Comparison of ENCODE assay signal across 8 mouse cellular contexts in the genomic region with DNA sequence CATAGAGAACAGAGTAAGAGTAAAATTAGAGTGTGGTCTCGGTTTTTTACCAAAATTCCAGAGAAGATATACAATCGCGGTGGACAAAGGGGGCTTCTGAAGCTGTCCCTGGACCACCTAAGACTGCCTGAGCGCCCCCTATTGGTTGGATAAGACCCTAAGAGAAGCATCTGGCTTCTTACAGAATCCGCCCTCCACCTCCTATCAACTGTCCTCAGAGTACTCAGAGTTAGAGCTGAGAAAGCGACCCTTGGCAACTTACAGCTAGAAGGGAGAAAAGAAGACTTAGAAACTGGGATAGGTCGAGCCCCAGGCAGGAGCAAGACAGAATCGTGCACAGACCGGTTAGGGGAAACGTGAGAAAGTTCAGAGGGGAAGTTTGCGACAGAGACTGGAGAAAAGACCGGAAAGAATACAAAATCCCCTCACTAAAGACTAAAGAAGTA. TPM values are rescaled to one million over a fixed set of nuclear protein-coding genes. Genes with fewer than 3 reads are reported as not detected.
DNase-seq lines count a peak whose midpoint lies in the region; ATAC-seq and TF ChIP-seq lines count a peak whose summit lies in the region.

No protein-coding gene starts in this region.

- no peak for TF ChIP-seq POLR2A in spleen, adult 2 months (IDR thresholded peaks at IDR 0.05; ENCODE audit: low read depth, low read length)

- TF ChIP-seq CTCF in spleen, adult 2 months (IDR thresholded peaks at IDR 0.05; ENCODE audit: extremely low read depth, insufficient read depth, insufficient read length, insufficient replicate concordance), result peak; percentile 42; the same call in 1 of the 2 replicates

- ATAC-seq in embryonic facial prominence, embryonic 13.5 days (ENCODE audit: insufficient number of reproducible peaks, insufficient read depth, low FRiP score, low TSS enrichment, low read depth), result no peak
- peak; percentile 52 for ATAC-seq in inflammation-experienced regulatory T-cells, adult 6 months

- peak overlapping the region; percentile 99 for H3K4me2 ChIP-seq in embryonic facial prominence, embryonic 13.5 days

- no peaks in the 10 kb centered on the region for H3K27me3 ChIP-seq in spleen, adult 2 months (ENCODE audit: control insufficient read depth, insufficient read depth, low read length)
- H3K27me3 ChIP-seq in embryonic facial prominence, embryonic 13.5 days, result peaks cover 31% of the 10 kb centered on the region

- peak overlapping the region; percentile 87 for H3K27ac ChIP-seq in spleen, adult 2 months (ENCODE audit: insufficient read depth, low read length)
- no peak overlapping the region for H3K27ac ChIP-seq in embryonic facial prominence, embryonic 13.5 days
- peak overlapping the region; percentile 91 for H3K27ac ChIP-seq in macrophage

- H3K9me3 ChIP-seq in embryonic facial prominence, embryonic 13.5 days, result no peaks in the 10 kb centered on the region

- peak overlapping the region; percentile 66 for H3K9ac ChIP-seq in embryonic facial prominence, embryonic 13.5 days

- H3K4me1 ChIP-seq in spleen, adult 2 months (ENCODE audit: control insufficient read depth, insufficient read depth, insufficient read length), result peaks cover 28% of the 10 kb centered on the region
- peaks cover 16% of the 10 kb centered on the region; the same call in 1 of the 2 replicates for H3K4me1 ChIP-seq in embryonic facial prominence, embryonic 13.5 days

- DNase-seq in spleen, adult 2 months (ENCODE audit: low read depth in 1 of 2, low spot score in 2 of 2), result peak in 1 of 2 experiments; percentile 63
- DNase-seq in spleen, adult 12 weeks (ENCODE audit: low spot score), result no peak
- peak; percentile 66 for DNase-seq in thymus, postnatal 0 days (ENCODE audit: low spot score)
- DNase-seq in layer of hippocampus, adult 9-11 months, result no peak
- DNase-seq in left cerebral cortex, adult 11 months (ENCODE audit: low spot score), result no peak

- H3K36me3 ChIP-seq in spleen, adult 2 months (ENCODE audit: control insufficient read depth, insufficient read depth, low read length), result no peaks in the 10 kb centered on the region
- H3K36me3 ChIP-seq in embryonic facial prominence, embryonic 13.5 days, result no peaks in the 10 kb centered on the region
- H3K36me3 ChIP-seq in macrophage (ENCODE audit: inconsistent target), result no peaks in the 10 kb centered on the region

- WGBS in spleen, adult 2 months, result 2% methylated on average over 12 of the region's 12 CpGs
- WGBS in embryonic facial prominence, embryonic 13.5 days, result 10% methylated on average over 12 of the region's 12 CpGs
- under 1% methylated on average over 12 of the region's 12 CpGs for WGBS in macrophage (ENCODE audit: missing documents)

- peak overlapping the region; percentile 73 for H3K4me3 ChIP-seq in spleen, adult 2 months (ENCODE audit: extremely low read depth, insufficient read depth, insufficient read length)
- peak overlapping the region; percentile 55 for H3K4me3 ChIP-seq in embryonic facial prominence, embryonic 13.5 days
- peak overlapping the region; percentile 95 for H3K4me3 ChIP-seq in macrophage (ENCODE audit: inconsistent target)

- peaks cover 54% of the 10 kb centered on the region for H3K79me2 ChIP-seq in macrophage (ENCODE audit: inconsistent target)

RNA-seq across cellular contexts. Expression of gene Pik3ap1, which starts 0.5 kb away (rescaled TPM):
- polyA plus RNA-seq in spleen, adult 2 months (2012; rRNA removed), result 40.7 and 45.8 TPM in 2 replicates
- 1.8 and 1.9 TPM in 2 replicates for polyA plus RNA-seq in embryonic facial prominence, embryonic 13.5 days (2015; fragmentation: Nextera tagmentation; extraction: Ambion mirVana)
- polyA plus RNA-seq in inflammation-experienced regulatory T-cells, adult 6 months (2017; shearing (Covaris generic)), result 1 to 10 TPM; 2.5 to 5.5 (median 3.8) TPM
- total RNA-seq in macrophage (2018; cell fraction: chromatin; rRNA removed), result 1,000 to 10,000 TPM in 4 of 26 experiments, 100 to 1,000 TPM in 22; 407 to 1,215 (median 770) TPM
- 1,000 to 10,000 TPM in 2 of 26 experiments, 100 to 1,000 TPM in 24; 359 to 1,029 (median 645) TPM for total RNA-seq in macrophage (2018; cell fraction: cytosol; rRNA removed)
- total RNA-seq in macrophage (2018; cell fraction: nucleus; rRNA removed), result 100 to 1,000 TPM; 383 to 992 (median 819) TPM
- polyA plus RNA-seq in macrophage (2018), result 244 to 547 TPM (median 285 TPM) in 3 replicates
- 3.3 and 3.6 TPM in 2 replicates for polyA plus RNA-seq in thymus, postnatal 0 days (2015; fragmentation: Nextera tagmentation; extraction: Ambion mirVana)
